Mouse (Mus musculus): ENCODE results near the gene Pnpo. TPM values are rescaled to one million over a fixed set of nuclear protein-coding genes. Genes with fewer than 3 reads are reported as not detected.

The Pnpo gene
- polyA plus RNA-seq, 1 experiment, result 57.0 TPM

- peaks cover 2% of the 10 kb centered on the region; the same call in 1 of the 2 replicates for H3K36me3 ChIP-seq (ENCODE audit: control insufficient read depth, insufficient read depth, low read length)
- H3K4me1 ChIP-seq (ENCODE audit: control insufficient read depth, insufficient read depth, insufficient read length), result peaks cover 7% of the 10 kb centered on the region; the same call in 1 of the 2 replicates
- no peak overlapping the region for H3K4me3 ChIP-seq (ENCODE audit: extremely low read depth, insufficient read depth, insufficient read length)
- WGBS, result 77% methylated on average over 16 of the region's 16 CpGs
- H3K27me3 ChIP-seq (ENCODE audit: control insufficient read depth, insufficient read depth, low read length), result no peaks in the 10 kb centered on the region
- DNase-seq (ENCODE audit: low read depth in 1 of 2, low spot score in 2 of 2), result no peak
- TF ChIP-seq POLR2A (IDR thresholded peaks at IDR 0.05; ENCODE audit: low read depth, low read length) (no peak), CTCF (IDR thresholded peaks at IDR 0.05; ENCODE audit: extremely low read depth, insufficient read depth, insufficient read length, insufficient replicate concordance) (no peak)
- no peak overlapping the region for H3K27ac ChIP-seq (ENCODE audit: insufficient read depth, low read length)
Observed at GRCm38 (mm10) chr11:96940578-96941465, 3.0 kb downstream of the Pnpo start.

GRCm38 (mm10) chr11:96938426-96938800 is 5.4 kb downstream of the Pnpo start:
- no peak overlapping the region for H3K27ac ChIP-seq (ENCODE audit: insufficient read depth, low read length)
- TF ChIP-seq CTCF (IDR thresholded peaks at IDR 0.05; ENCODE audit: extremely low read depth, insufficient read depth, insufficient read length, insufficient replicate concordance) (no peak), POLR2A (IDR thresholded peaks at IDR 0.05; ENCODE audit: low read depth, low read length) (no peak)
- H3K4me1 ChIP-seq (ENCODE audit: control insufficient read depth, insufficient read depth, insufficient read length), result no peaks in the 10 kb centered on the region; the same call in 1 of the 2 replicates
- no peak for DNase-seq (ENCODE audit: low read depth in 1 of 2, low spot score in 2 of 2)
- no peaks in the 10 kb centered on the region for H3K27me3 ChIP-seq (ENCODE audit: control insufficient read depth, insufficient read depth, low read length)
- 78% methylated on average over 6 of the region's 6 CpGs for WGBS
- no peak overlapping the region for H3K4me3 ChIP-seq (ENCODE audit: extremely low read depth, insufficient read depth, insufficient read length)
- H3K36me3 ChIP-seq (ENCODE audit: control insufficient read depth, insufficient read depth, low read length), result peaks cover 2% of the 10 kb centered on the region; the same call in 1 of the 2 replicates

- peak in 1 of 2 experiments; percentile 25 for DNase-seq (ENCODE audit: low read depth in 1 of 2, low spot score in 2 of 2)
- H3K4me3 ChIP-seq (ENCODE audit: extremely low read depth, insufficient read depth, insufficient read length), result no peak overlapping the region
- 66% methylated on average over 10 of the region's 10 CpGs for WGBS
- peak; percentile 32; the same call in 1 of the 2 replicates for TF ChIP-seq CTCF (IDR thresholded peaks at IDR 0.05; ENCODE audit: extremely low read depth, insufficient read depth, insufficient read length, insufficient replicate concordance)
- TF ChIP-seq POLR2A (IDR thresholded peaks at IDR 0.05; ENCODE audit: low read depth, low read length), result no peak
- no peaks in the 10 kb centered on the region for H3K4me1 ChIP-seq (ENCODE audit: control insufficient read depth, insufficient read depth, insufficient read length)
- H3K36me3 ChIP-seq (ENCODE audit: control insufficient read depth, insufficient read depth, low read length), result peaks cover 2% of the 10 kb centered on the region; the same call in 1 of the 2 replicates
- no peaks in the 10 kb centered on the region for H3K27me3 ChIP-seq (ENCODE audit: control insufficient read depth, insufficient read depth, low read length)
- no peak overlapping the region for H3K27ac ChIP-seq (ENCODE audit: insufficient read depth, low read length)
Observed at GRCm38 (mm10) chr11:96937549-96938425, 6.0 kb downstream of the Pnpo start.

- no peak for DNase-seq (ENCODE audit: low read depth in 1 of 2, low spot score in 2 of 2)
- Histone ChIP-seq H3K4me3 (ENCODE audit: extremely low read depth, insufficient read depth, insufficient read length) (no peak overlapping the region), H3K27ac (ENCODE audit: insufficient read depth, low read length) (no peak overlapping the region), H3K27me3 (ENCODE audit: control insufficient read depth, insufficient read depth, low read length) (no peaks in the 10 kb centered on the region), H3K36me3 (ENCODE audit: control insufficient read depth, insufficient read depth, low read length) (peaks cover 2% of the 10 kb centered on the region; the same call in 1 of the 2 replicates), H3K4me1 (ENCODE audit: control insufficient read depth, insufficient read depth, insufficient read length) (no peaks in the 10 kb centered on the region)
- TF ChIP-seq CTCF (IDR thresholded peaks at IDR 0.05; ENCODE audit: extremely low read depth, insufficient read depth, insufficient read length, insufficient replicate concordance) (no peak), POLR2A (IDR thresholded peaks at IDR 0.05; ENCODE audit: low read depth, low read length) (no peak)
- 91% methylated on average over 9 of the region's 9 CpGs for WGBS
Observed at GRCm38 (mm10) chr11:96935872-96936650, 7.7 kb downstream of the Pnpo start.

- peak; percentile 17 to 31 for DNase-seq (ENCODE audit: low read depth in 1 of 2, low spot score in 2 of 2)
- Histone ChIP-seq H3K4me1 (ENCODE audit: control insufficient read depth, insufficient read depth, insufficient read length) (no peaks in the 10 kb centered on the region), H3K27ac (ENCODE audit: insufficient read depth, low read length) (no peak overlapping the region), H3K4me3 (ENCODE audit: extremely low read depth, insufficient read depth, insufficient read length) (no peak overlapping the region), H3K36me3 (ENCODE audit: control insufficient read depth, insufficient read depth, low read length) (0 out of 2 replicates have a peak, but pooled peaks cover 2% of the 10 kb centered on the region), H3K27me3 (ENCODE audit: control insufficient read depth, insufficient read depth, low read length) (no peaks in the 10 kb centered on the region)
- TF ChIP-seq POLR2A (IDR thresholded peaks at IDR 0.05; ENCODE audit: low read depth, low read length) (no peak), CTCF (IDR thresholded peaks at IDR 0.05; ENCODE audit: extremely low read depth, insufficient read depth, insufficient read length, insufficient replicate concordance) (no peak)
- 46% methylated on average over 12 of the region's 12 CpGs for WGBS
Observed at GRCm38 (mm10) chr11:96934921-96935356, 8.8 kb downstream of the Pnpo start.

Data from spleen, adult 2 months (tissue).